Mouse (Mus musculus): ENCODE results near the gene Nox3.

The Nox3 gene

DNA sequence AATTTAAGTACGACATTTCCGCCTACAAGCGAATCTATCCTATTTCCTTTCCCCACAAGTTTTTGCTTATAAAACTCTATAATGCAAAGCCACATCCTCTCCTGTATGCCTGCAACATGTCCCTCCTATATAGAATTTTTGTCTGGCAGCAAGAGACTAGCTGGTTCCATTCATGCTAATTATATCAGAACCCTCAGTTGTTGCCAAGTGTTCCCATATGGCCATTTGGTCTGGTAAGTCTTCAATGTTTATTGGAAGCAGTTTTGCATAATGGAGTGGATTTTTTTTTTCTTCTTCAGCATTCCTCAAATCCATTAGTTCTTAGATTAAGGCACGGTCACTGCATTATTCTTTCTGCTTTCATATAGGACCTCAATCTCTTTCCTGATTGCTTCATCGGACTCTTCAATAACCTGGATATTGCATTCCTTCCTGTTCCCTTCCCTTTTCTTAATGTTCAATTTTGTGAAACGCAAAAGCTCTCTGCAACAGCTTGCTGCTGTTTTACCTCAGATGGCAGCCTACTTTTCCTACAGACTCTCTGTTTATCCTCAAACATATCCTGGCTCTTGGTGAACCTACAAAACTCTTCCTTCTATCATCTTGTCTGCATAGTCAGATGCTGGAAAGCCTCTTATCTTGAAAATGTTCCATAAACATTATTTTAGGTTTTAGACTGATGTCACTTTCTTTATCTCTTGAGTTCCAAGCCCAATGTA lies 92.9 kb downstream of the Nox3 start:
- DNase-seq = no peak

DNA sequence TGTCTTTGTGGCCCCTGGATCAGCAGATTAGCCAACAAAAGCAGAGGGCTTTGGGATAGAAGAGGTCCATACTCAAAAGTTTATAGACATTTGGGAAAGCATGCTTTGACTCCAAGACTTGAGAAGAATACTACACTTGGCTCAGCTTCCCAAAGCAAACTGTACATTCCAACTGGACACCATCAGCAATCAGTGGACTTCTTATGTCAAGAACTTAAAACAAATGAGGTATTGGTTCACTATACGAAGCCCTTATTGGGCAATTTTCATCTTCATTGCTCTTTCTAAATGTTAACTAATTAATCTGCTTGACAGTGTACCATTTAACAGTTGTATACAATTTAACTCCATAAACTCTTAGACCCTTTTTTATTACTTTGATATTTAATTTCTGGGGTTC lies 97.7 kb downstream of the Nox3 start:
- DNase-seq = no peak

DNA sequence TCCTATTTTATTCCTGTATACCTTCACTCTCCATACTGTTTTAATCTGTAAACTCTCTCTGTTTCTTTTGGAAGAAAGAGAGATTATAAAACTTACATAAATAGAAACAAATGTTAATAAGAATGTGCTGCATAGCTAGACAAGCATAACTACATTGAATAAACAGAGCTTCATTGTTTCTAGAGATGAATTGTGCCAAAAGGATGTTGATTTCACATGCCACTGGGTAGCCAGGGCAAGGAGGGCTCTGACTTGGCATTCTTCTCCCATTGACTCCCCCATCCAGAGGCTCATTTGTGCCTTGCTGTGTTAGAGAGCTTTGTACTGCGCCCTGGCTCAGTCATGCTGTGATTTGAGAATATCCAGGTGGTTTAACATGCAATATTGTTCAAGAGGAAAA lies 98.2 kb downstream of the Nox3 start:
- DNase-seq = no peak

DNA sequence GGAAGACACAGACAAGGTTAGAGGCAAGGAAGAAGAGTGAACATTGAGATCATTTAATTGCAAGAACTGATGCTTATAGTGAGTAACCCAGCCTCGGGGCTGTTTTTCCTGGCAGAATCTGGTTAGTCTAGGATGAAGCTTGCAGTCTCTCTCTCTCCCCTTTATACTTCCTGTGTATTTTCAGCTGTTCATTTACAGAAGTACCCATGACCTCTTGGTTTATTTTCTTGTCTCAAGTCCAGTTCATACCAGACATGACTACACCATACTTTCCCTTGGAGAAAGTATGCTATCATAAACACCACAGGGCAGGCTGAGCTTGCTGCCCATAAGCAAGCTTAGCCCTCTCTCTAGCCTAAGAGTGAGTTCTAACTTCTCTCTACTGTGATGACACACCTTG lies 98.9 kb downstream of the Nox3 start:
- DNase-seq = no peak

Data from retina, postnatal 1 day (tissue).